Mouse (Mus musculus) heart, adult 2 months (tissue): ENCODE data around the gene Fdxr.

Source experiments
- CTCF ChIP-seq: fragments of 200-600 bp; IDR thresholded peaks from 2 replicates; pipeline ENCODE4 v1.8.1; 2022; ENCODE audit warnings: antibody characterized with exemption, mild to moderate bottlenecking, moderate library complexity
- POLR2A ChIP-seq: fragments of 200-500 bp; IDR thresholded peaks from 2 replicates; pipeline ENCODE4 v1.6.1; 2011; ENCODE audit warnings: mild to moderate bottlenecking, low read depth, low read length, control low read depth; ENCODE audit not compliant: insufficient read depth

GRCm38 (mm10) chr11:115277604-115277975 lies 740 bp upstream of the Fdxr start:
- no peak for TF ChIP-seq POLR2A
- TF ChIP-seq CTCF: no peak
